Mouse (Mus musculus) left cerebral cortex, adult 9 months (tissue): ENCODE measurements around the gene Mynn.

Source experiments
- DNase-seq, 2 experiments: peaks; one replicate each; pipeline ENCODE4 v3.0.0; 2022; ENCODE audit warnings: low spot score in 2 of 2

Gene Mynn

GRCm38 (mm10) chr3:30644207-30644606, 42.3 kb downstream of the Mynn start, which contains the start of gene Lrriq4:
Lrriq4 (plus strand) TSS chr3:30644507.
- no peak for DNase-seq

GRCm38 (mm10) chr3:30646761-30647160, 44.9 kb downstream of the Mynn start:
- DNase-seq: no peak

DNA sequence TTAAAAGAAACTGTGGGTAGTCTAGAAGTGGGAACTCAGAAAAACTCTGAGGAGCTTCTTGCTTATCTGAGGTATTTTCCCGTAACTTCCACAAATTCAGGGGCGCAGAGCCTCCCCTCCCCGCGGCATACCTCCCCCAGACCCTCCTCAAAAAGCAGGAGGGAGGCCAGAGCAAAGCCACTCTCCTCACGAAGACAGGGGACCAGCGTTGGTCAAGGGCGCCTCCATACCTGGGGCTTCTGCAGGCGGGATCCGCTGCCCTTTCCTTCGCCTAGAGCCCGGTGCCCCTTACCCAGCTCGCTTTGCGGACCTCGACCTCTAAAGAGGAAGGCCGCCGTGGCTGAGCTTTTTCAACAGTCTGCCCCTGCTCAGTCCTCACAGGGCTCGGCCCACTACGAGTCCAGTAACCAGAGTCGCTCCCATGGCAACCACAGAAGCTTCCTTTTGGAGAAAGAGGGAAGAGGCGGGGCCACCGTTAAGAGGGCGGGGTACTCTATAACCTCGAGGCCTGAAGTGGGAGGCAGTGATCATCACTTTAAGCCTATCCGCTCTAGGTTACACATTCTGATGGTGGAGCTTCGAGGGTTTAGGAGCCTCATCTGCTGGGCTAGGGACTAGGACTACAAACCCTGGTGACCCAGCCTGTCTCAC, 45.7 kb downstream of the Mynn start, which contains the start of gene Lrrc34:
Gene Lrrc34 (minus strand): TSS at position 430 of the 651 bp plus-strand sequence.
- no peak for DNase-seq

- DNase-seq: no peak
These were observed 46.6 kb downstream of the Mynn start for GRCm38 (mm10) chr3:30648466-30648865.

GRCm38 (mm10) chr3:30650062-30650841, 48.4 kb downstream of the Mynn start:
- DNase-seq: no peak

DNA sequence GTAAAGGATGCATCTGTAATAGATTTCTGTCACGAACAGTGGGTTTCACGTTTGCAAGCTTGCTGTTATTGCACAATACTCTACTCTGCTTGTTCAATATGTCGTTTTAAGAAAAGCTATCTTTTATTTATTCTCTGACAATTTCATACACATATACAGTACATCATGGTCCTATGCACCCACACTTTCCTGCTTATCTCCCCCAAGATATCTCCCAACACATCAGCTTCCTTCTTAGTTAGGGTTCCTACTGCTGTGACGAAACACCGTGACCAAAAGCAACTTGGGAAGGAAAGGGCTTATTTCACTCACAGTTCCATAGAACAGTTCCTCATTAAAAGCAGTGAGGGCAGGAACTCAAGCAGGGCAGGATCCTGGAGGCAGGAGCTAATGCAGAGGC, 54.1 kb downstream of the Mynn start:
- DNase-seq: no peak

DNA sequence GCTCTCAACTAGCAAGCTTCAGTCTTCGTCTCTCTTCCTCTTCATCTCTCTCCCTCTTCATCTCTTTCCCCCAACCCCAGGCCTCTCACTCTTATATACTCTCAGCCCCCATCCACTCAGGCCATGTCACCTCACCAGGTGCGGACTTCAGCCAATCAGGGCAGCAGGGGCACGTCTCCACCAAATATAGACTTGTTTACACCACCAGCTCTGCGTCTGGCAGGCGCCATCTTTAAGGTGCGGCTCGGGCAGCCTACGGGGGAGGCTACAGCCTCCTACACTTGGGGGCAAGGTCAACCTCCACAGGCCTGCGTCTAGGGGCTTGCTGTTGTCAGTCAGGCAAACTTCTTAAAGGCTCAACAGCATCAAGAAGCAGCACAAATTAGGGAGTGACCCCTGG, 56.6 kb downstream of the Mynn start:
- no peak for DNase-seq
